Comparison of ENCODE assay signal across 13 mouse cellular contexts in genomic region chr5:30343886-30344285, GRCm38 (mm10).
DNase-seq lines count a peak whose midpoint lies in the region; ATAC-seq and TF ChIP-seq lines count a peak whose summit lies in the region.
"Had no signal": no experiment of that assay in that cellular context is flagged by ENCODE, and none has a peak within 500 bp of the region (broad histone marks: within the 10 kb centered on the region; RNA-seq: fewer than 3 reads in every experiment).

No protein-coding gene starts in this region.

- TF ChIP-seq CTCF in lung, postnatal 0 days (IDR thresholded peaks at IDR 0.05), result no peak
- no peak for TF ChIP-seq CTCF in MEL (IDR thresholded peaks at IDR 0.05 in 2 of 3, conservative IDR thresholded peaks at IDR 0.05 in 1 of 3; ENCODE audit: control insufficient read depth in 1 of 3, insufficient read depth in 1 of 3, low read depth in 2 of 3, low read length in 3 of 3, poor library complexity in 1 of 3, severe bottlenecking in 1 of 3)

- H3K36me3 ChIP-seq in lung, postnatal 0 days (ENCODE audit: insufficient read depth, low read length), result no peaks in the 10 kb centered on the region
- no peaks in the 10 kb centered on the region for H3K36me3 ChIP-seq in MEL (ENCODE audit: control insufficient read depth in 1 of 2, insufficient read depth in 2 of 2, low read length in 2 of 2)
- H3K36me3 ChIP-seq: embryonic facial prominence, embryonic 15.5 days; forebrain, embryonic 15.5 days; G1E; heart, embryonic 15.5 days; hindbrain, embryonic 13.5 days had no signal

- 37% methylated on average over 5 of the region's 5 CpGs for WGBS in lung, postnatal 0 days

- no peaks in the 10 kb centered on the region for H3K27me3 ChIP-seq in lung, postnatal 0 days (replicated peaks; ENCODE audit: insufficient read depth, low read length)
- H3K27me3 ChIP-seq in MEL (ENCODE audit: control insufficient read depth in 1 of 2, insufficient read depth in 2 of 2, low read length in 2 of 2), result peaks cover 0 to 6% of the 10 kb centered on the region in 2 experiments; a peak in 2 of 4 replicates
- H3K27me3 ChIP-seq: embryonic facial prominence, embryonic 15.5 days; forebrain, embryonic 15.5 days had no signal

- DNase-seq in lung, postnatal 0 days (ENCODE audit: low spot score), result peak; percentile 14
- DNase-seq in lung, postnatal 14 days, result no peak
- peak; percentile 26 for DNase-seq in MEL (ENCODE audit: low read depth, low spot score)
- no peak for DNase-seq in ovary, postnatal 36 days (ENCODE audit: low spot score)
- DNase-seq: cerebellum, adult 9-11 months had no signal

- ATAC-seq in lung, postnatal 0 days, result no peak
- peak; percentile 71 for ATAC-seq in megakaryocyte, adult 5-6 weeks (ENCODE audit: poor library complexity, severe bottlenecking)
- no peak for ATAC-seq in erythroblast, adult 5-6 weeks (replicated peaks; ENCODE audit: low FRiP score, poor library complexity, severe bottlenecking)

- no peak overlapping the region for H3K4me2 ChIP-seq in lung, postnatal 0 days (replicated peaks; ENCODE audit: low read depth, low read length)

- no peaks in the 10 kb centered on the region for H3K9me3 ChIP-seq in lung, postnatal 0 days (ENCODE audit: low read length)
- H3K9me3 ChIP-seq in MEL (replicated peaks; ENCODE audit: insufficient read depth, low read length), result no peaks in the 10 kb centered on the region
- H3K9me3 ChIP-seq: embryonic facial prominence, embryonic 15.5 days; forebrain, embryonic 15.5 days; G1E; heart, embryonic 15.5 days; hindbrain, embryonic 13.5 days had no signal

- no peak for TF ChIP-seq POLR2A in MEL (IDR thresholded peaks at IDR 0.05; ENCODE audit: control insufficient read depth in 1 of 2, insufficient read depth in 1 of 2, low read depth in 1 of 2, low read length in 2 of 2, poor library complexity in 1 of 2)

- no peak overlapping the region for H3K4me3 ChIP-seq in lung, postnatal 0 days (ENCODE audit: low read depth, low read length)
- no peak overlapping the region for H3K4me3 ChIP-seq in MEL (ENCODE audit: control insufficient read depth in 1 of 2, insufficient read depth in 1 of 2, low read depth in 2 of 2, low read length in 2 of 2)
- H3K4me3 ChIP-seq: forebrain, embryonic 15.5 days; heart, adult 2 months had no signal

- no peak for TF ChIP-seq EP300 in lung, postnatal 0 days (IDR thresholded peaks at IDR 0.05)
- no peak for TF ChIP-seq EP300 in MEL (IDR thresholded peaks at IDR 0.05; ENCODE audit: low read depth in 1 of 2, low read length in 2 of 2)

- no peak overlapping the region for H3K9ac ChIP-seq in lung, postnatal 0 days (replicated peaks; ENCODE audit: low read depth)
- no peak overlapping the region for H3K9ac ChIP-seq in MEL (ENCODE audit: control insufficient read depth, low read depth, low read length, poor library complexity, severe bottlenecking)
- H3K9ac ChIP-seq: embryonic facial prominence, embryonic 15.5 days; forebrain, embryonic 15.5 days; heart, embryonic 15.5 days; hindbrain, embryonic 13.5 days had no signal

- H3K27ac ChIP-seq in lung, postnatal 0 days (ENCODE audit: low read length), result no peak overlapping the region
- H3K27ac ChIP-seq in MEL (ENCODE audit: control insufficient read depth, low read depth, low read length), result no peak overlapping the region
- H3K27ac ChIP-seq: embryonic facial prominence, embryonic 15.5 days; forebrain, embryonic 15.5 days; heart, adult 2 months; heart, embryonic 15.5 days; hindbrain, embryonic 13.5 days had no signal

- H3K79me2 ChIP-seq in MEL (ENCODE audit: control insufficient read depth, insufficient read depth, low read length, poor library complexity), result no peaks in the 10 kb centered on the region

- no peak for TF ChIP-seq RAD21 in MEL (IDR thresholded peaks at IDR 0.05; ENCODE audit: low read depth, low read length)

- no peaks in the 10 kb centered on the region for H3K4me1 ChIP-seq in lung, postnatal 0 days (ENCODE audit: insufficient read depth, low read depth, low read length)
- no peaks in the 10 kb centered on the region for H3K4me1 ChIP-seq in MEL (ENCODE audit: control insufficient read depth in 1 of 2, insufficient read depth in 2 of 2, low read length in 2 of 2)

TF ChIP-seq in MEL, 35 proteins besides CTCF, POLR2A, EP300 and RAD21:
- TF ChIP-seq NRF1 (IDR thresholded peaks at IDR 0.05; ENCODE audit: insufficient read depth, low read depth, low read length, poor library complexity, severe bottlenecking), result no peak
TF ChIP-seq in MEL: peak in this region for 0.

Comparison
In these comparisons a context has a peak if more than half of its experiments do, and no peak if none do; other contexts are left out.
1. DNase-seq: peak in lung, postnatal 0 days (single experiment) and MEL (single experiment); none in lung, postnatal 14 days (single experiment) and ovary, postnatal 36 days (single experiment).